Mouse (Mus musculus) neural tube, embryonic 12.5 days (tissue): ENCODE data around the gene Grb2. TPM values are rescaled to one million over a fixed set of nuclear protein-coding genes. Genes with fewer than 3 reads are reported as not detected.

Experiments used
- ATAC-seq: fragments of 200-750 bp; cut with Nextera tagmentation; 2 replicates; pipeline ENCODE4 v1.8.0; 2017; ENCODE audit warnings: low read depth, mild to moderate bottlenecking, moderate TSS enrichment, moderate library complexity; ENCODE audit not compliant: low FRiP score
- H3K27ac ChIP-seq: fragments of 300-500 bp; sonication (generic); 2 replicates; pipeline ENCODE4 v1.5.1; 2016
- H3K27me3 ChIP-seq: fragments of 300-500 bp; sonication (generic); replicated peaks from 2 replicates; pipeline ENCODE4 v1.6.1; 2016; ENCODE audit warnings: mild to moderate bottlenecking
- H3K36me3 ChIP-seq: fragments of 300-500 bp; sonication (generic); 2 replicates; pipeline ENCODE4 v1.6.1; 2016; ENCODE audit warnings: mild to moderate bottlenecking
- H3K4me1 ChIP-seq: fragments of 300-500 bp; sonication (generic); 2 replicates; pipeline ENCODE4 v1.6.1; 2016
- H3K4me2 ChIP-seq: fragments of 300-500 bp; sonication (generic); replicated peaks from 2 replicates; pipeline ENCODE4 v1.6.1; 2016; ENCODE audit warnings: mild to moderate bottlenecking
- H3K4me3 ChIP-seq: fragments of 300-500 bp; sonication (generic); 2 replicates; pipeline ENCODE4 v1.5.1; 2016
- H3K9ac ChIP-seq: fragments of 300-500 bp; sonication (generic); 2 replicates; pipeline ENCODE4 v1.6.1; 2016; ENCODE audit warnings: mild to moderate bottlenecking
- H3K9me3 ChIP-seq: fragments of 300-500 bp; sonication (generic); 2 replicates; pipeline ENCODE4 v1.6.1; 2016; ENCODE audit warnings: mild to moderate bottlenecking
- WGBS: fragments of 180-500 bp; shearing (Covaris S2); methylation state at CpG from one replicate; pipeline ENCODE4 v1.1.7; 2016; 5-methylcytosine and 5-hydroxymethylcytosine counted together
- polyA plus RNA-seq: library from polyadenylated mRNA; unstranded; fragments of >200 nt; fragmentation: Nextera tagmentation; extraction: Ambion mirVana; gene quantifications from 2 replicates; pipeline ENCODE4 v1.2.1, GENCODE M21; 2016

Gene Grb2
- polyA plus RNA-seq, 1 experiment from 2014 or later = 186 TPM

- peaks cover 33% of the 10 kb centered on the region for H3K36me3 ChIP-seq
- H3K9ac ChIP-seq = no peak overlapping the region
- peaks cover 16% of the 10 kb centered on the region for H3K4me1 ChIP-seq
- H3K27me3 ChIP-seq = no peaks in the 10 kb centered on the region
- no peak overlapping the region for H3K4me2 ChIP-seq
- ATAC-seq = no peak
- no peak overlapping the region for H3K4me3 ChIP-seq
- H3K9me3 ChIP-seq = no peaks in the 10 kb centered on the region
- no peak overlapping the region for H3K27ac ChIP-seq
- 87% methylated on average over 15 of the region's 15 CpGs for WGBS
Observed at GRCm38 (mm10) chr11:115615108-115615825, 93.1 kb downstream of the Grb2 start.

GRCm38 (mm10) chr11:115614346-115615107, 93.9 kb downstream of the Grb2 start:
- 89% methylated on average over 10 of the region's 10 CpGs for WGBS
- no peak for ATAC-seq
- no peak overlapping the region for H3K4me3 ChIP-seq
- no peak overlapping the region for H3K9ac ChIP-seq
- no peaks in the 10 kb centered on the region for H3K27me3 ChIP-seq
- no peak overlapping the region for H3K27ac ChIP-seq
- peaks cover 16% of the 10 kb centered on the region for H3K4me1 ChIP-seq
- no peaks in the 10 kb centered on the region for H3K9me3 ChIP-seq
- H3K4me2 ChIP-seq = no peak overlapping the region
- H3K36me3 ChIP-seq = peaks cover 31% of the 10 kb centered on the region

- Histone ChIP-seq H3K4me2 (peak overlapping the region; percentile 86), H3K27ac (no peak overlapping the region), H3K9ac (peak overlapping the region; percentile 61), H3K36me3 (peaks cover 38% of the 10 kb centered on the region), H3K27me3 (no peaks in the 10 kb centered on the region), H3K4me3 (peak overlapping the region; percentile 55), H3K9me3 (no peaks in the 10 kb centered on the region), H3K4me1 (peaks cover 16% of the 10 kb centered on the region)
- ATAC-seq = 0 out of 2 replicates have a peak, but pooled peaks have one; percentile 23
- under 1% methylated on average over 16 of the region's 16 CpGs for WGBS
Observed at GRCm38 (mm10) chr11:115613138-115613945, 95.1 kb downstream of the Grb2 start.

GRCm38 (mm10) chr11:115612410-115613137, 95.8 kb downstream of the Grb2 start, which contains the start of gene Mif4gd:
Gene Mif4gd, minus strand, starts transcription at chr11:115612969.
- WGBS = under 1% methylated on average over 70 of the region's 80 CpGs
- Histone ChIP-seq H3K27me3 (no peaks in the 10 kb centered on the region), H3K9ac (peak within 1 kb of the TSS; percentile 61), H3K36me3 (peaks cover 42% of the 10 kb centered on the region), H3K9me3 (no peaks in the 10 kb centered on the region), H3K4me2 (peak within 1 kb of the TSS; percentile 86), H3K4me1 (peaks cover 16% of the 10 kb centered on the region), H3K4me3 (peak within 1 kb of the TSS; percentile 55), H3K27ac (no peak within 1 kb of the TSS)
- ATAC-seq = peak; percentile 82

- WGBS = 3% methylated on average over 13 of the region's 13 CpGs
- Histone ChIP-seq H3K4me3 (peak overlapping the region; percentile 55), H3K4me2 (peak overlapping the region; percentile 86), H3K9me3 (no peaks in the 10 kb centered on the region), H3K4me1 (peaks cover 16% of the 10 kb centered on the region), H3K27ac (no peak overlapping the region), H3K9ac (peak overlapping the region; percentile 61), H3K27me3 (no peaks in the 10 kb centered on the region), H3K36me3 (peaks cover 44% of the 10 kb centered on the region)
- peak; percentile 19; the same call in 1 of the 2 replicates for ATAC-seq
Observed at GRCm38 (mm10) chr11:115612059-115612409, 96.4 kb downstream of the Grb2 start.

- peak overlapping the region; percentile 86; the same call in 1 of the 2 replicates for H3K4me2 ChIP-seq
- peaks cover 53% of the 10 kb centered on the region for H3K36me3 ChIP-seq
- H3K27me3 ChIP-seq = no peaks in the 10 kb centered on the region
- no peak overlapping the region for H3K27ac ChIP-seq
- WGBS = 70% methylated on average over 6 of the region's 6 CpGs
- ATAC-seq = no peak
- no peaks in the 10 kb centered on the region for H3K9me3 ChIP-seq
- no peak overlapping the region for H3K9ac ChIP-seq
- no peak overlapping the region for H3K4me3 ChIP-seq
- peaks cover 16% of the 10 kb centered on the region for H3K4me1 ChIP-seq
Observed at GRCm38 (mm10) chr11:115611173-115611572, 97.2 kb downstream of the Grb2 start.

- Histone ChIP-seq H3K9me3 (no peaks in the 10 kb centered on the region), H3K4me3 (no peak overlapping the region), H3K27ac (no peak overlapping the region), H3K9ac (0 out of 2 replicates have a peak overlapping the region, but pooled peaks have one; percentile 17), H3K27me3 (no peaks in the 10 kb centered on the region), H3K4me2 (no peak overlapping the region), H3K4me1 (peaks cover 24% of the 10 kb centered on the region), H3K36me3 (peaks cover 48% of the 10 kb centered on the region)
- WGBS = 78% methylated on average over 3 of the region's 3 CpGs
- no peak for ATAC-seq
Observed at GRCm38 (mm10) chr11:115609576-115609975, 98.8 kb downstream of the Grb2 start.

GRCm38 (mm10) chr11:115608421-115609399, 99.7 kb downstream of the Grb2 start:
- H3K27me3 ChIP-seq = no peaks in the 10 kb centered on the region
- WGBS = 83% methylated on average over 23 of the region's 23 CpGs
- no peak overlapping the region for H3K27ac ChIP-seq
- H3K4me2 ChIP-seq = no peak overlapping the region
- peaks cover 46% of the 10 kb centered on the region for H3K36me3 ChIP-seq
- ATAC-seq = no peak
- H3K9ac ChIP-seq = 0 out of 2 replicates have a peak overlapping the region, but pooled peaks have one; percentile 17
- no peaks in the 10 kb centered on the region for H3K9me3 ChIP-seq
- H3K4me1 ChIP-seq = peaks cover 25% of the 10 kb centered on the region
- no peak overlapping the region for H3K4me3 ChIP-seq

GRCm38 (mm10) chr11:115606733-115607132, 101.7 kb downstream of the Grb2 start:
- Histone ChIP-seq H3K4me3 (no peak overlapping the region), H3K27ac (no peak overlapping the region), H3K9me3 (no peaks in the 10 kb centered on the region), H3K27me3 (no peaks in the 10 kb centered on the region), H3K4me2 (no peak overlapping the region), H3K36me3 (peaks cover 46% of the 10 kb centered on the region), H3K4me1 (peaks cover 27% of the 10 kb centered on the region), H3K9ac (no peak overlapping the region)
- no peak for ATAC-seq
- 96% methylated on average over 18 of the region's 18 CpGs for WGBS

- H3K27ac ChIP-seq = peak overlapping the region; percentile 74; the same call in 1 of the 2 replicates
- H3K4me2 ChIP-seq = peak overlapping the region; percentile 95
- 0% methylated on average over 26 of the region's 26 CpGs for WGBS
- ATAC-seq = peak; percentile 51
- H3K27me3 ChIP-seq = no peaks in the 10 kb centered on the region
- H3K4me1 ChIP-seq = peaks cover 25% of the 10 kb centered on the region
- peaks cover 38% of the 10 kb centered on the region for H3K36me3 ChIP-seq
- no peaks in the 10 kb centered on the region for H3K9me3 ChIP-seq
- H3K9ac ChIP-seq = peak overlapping the region; percentile 95
- peak overlapping the region; percentile 91 for H3K4me3 ChIP-seq
Observed at GRCm38 (mm10) chr11:115604304-115604696, 104.1 kb downstream of the Grb2 start.
